In genomic region chr12:52502161-52502560, GRCm38 (mm10) we compare ENCODE assay signal across 17 mouse cellular contexts. TPM values are rescaled to one million over a fixed set of nuclear protein-coding genes. Genes with fewer than 3 reads are reported as not detected.
A peak's percentile ranks its signal among the peaks of the same experiment; 100 is the strongest.
DNase-seq lines count a peak whose midpoint lies in the region; ATAC-seq and TF ChIP-seq lines count a peak whose summit lies in the region.
"Had no signal": no experiment of that assay in that cellular context is flagged by ENCODE, and none has a peak within 500 bp of the region (broad histone marks: within the 10 kb centered on the region; RNA-seq: fewer than 3 reads in every experiment).

No protein-coding gene starts in this region.

- no peak overlapping the region for H3K4me3 ChIP-seq in forebrain, embryonic 12.5 days (replicated peaks)
- no peak overlapping the region for H3K4me3 ChIP-seq in forebrain, embryonic 15.5 days
- no peak overlapping the region for H3K4me3 ChIP-seq in intestine, embryonic 14.5 days (ENCODE audit: low read depth, low read length)
- H3K4me3 ChIP-seq in intestine, embryonic 16.5 days (ENCODE audit: low read length) = no peak overlapping the region
- H3K4me3 ChIP-seq in CH12.LX (replicated peaks in 1 of 3; ENCODE audit: low read depth in 2 of 3, low read length in 2 of 3, poor library complexity in 1 of 3) = peak overlapping the region in 1 of 3 experiments; percentile 45

- no peak overlapping the region for H3K9ac ChIP-seq in forebrain, embryonic 12.5 days
- H3K9ac ChIP-seq in forebrain, embryonic 15.5 days (replicated peaks) = no peak overlapping the region
- H3K9ac ChIP-seq in intestine, embryonic 14.5 days (ENCODE audit: low read length) = no peak overlapping the region
- H3K9ac ChIP-seq in intestine, embryonic 16.5 days (ENCODE audit: low read depth, low read length) = no peak overlapping the region
- no peak overlapping the region for H3K9ac ChIP-seq in CH12.LX (ENCODE audit: insufficient read depth, low read depth)

- H3K9me3 ChIP-seq in forebrain, embryonic 12.5 days = no peaks in the 10 kb centered on the region
- H3K9me3 ChIP-seq in forebrain, embryonic 15.5 days = no peaks in the 10 kb centered on the region
- no peaks in the 10 kb centered on the region for H3K9me3 ChIP-seq in intestine, embryonic 14.5 days (ENCODE audit: control insufficient read depth, low read length)
- H3K9me3 ChIP-seq in intestine, embryonic 16.5 days (ENCODE audit: control insufficient read depth, low read length) = no peaks in the 10 kb centered on the region
- H3K9me3 ChIP-seq in CH12.LX (replicated peaks; ENCODE audit: low read length) = no peaks in the 10 kb centered on the region
- H3K9me3 ChIP-seq: forebrain, embryonic 13.5 days; hindbrain, embryonic 12.5 days; limb, embryonic 13.5 days; neural tube, embryonic 15.5 days had no signal

- no peaks in the 10 kb centered on the region for H3K36me3 ChIP-seq in forebrain, embryonic 12.5 days (replicated peaks)
- no peaks in the 10 kb centered on the region for H3K36me3 ChIP-seq in forebrain, embryonic 15.5 days
- H3K36me3 ChIP-seq in intestine, embryonic 14.5 days (ENCODE audit: control insufficient read depth, insufficient read depth, low read length) = no peaks in the 10 kb centered on the region
- H3K36me3 ChIP-seq in intestine, embryonic 16.5 days (ENCODE audit: control insufficient read depth, insufficient read depth, low read length) = no peaks in the 10 kb centered on the region
- no peaks in the 10 kb centered on the region for H3K36me3 ChIP-seq in CH12.LX (replicated peaks in 1 of 2; ENCODE audit: control insufficient read depth in 1 of 2, insufficient read depth in 1 of 2, low read length in 1 of 2)
- H3K36me3 ChIP-seq: hindbrain, embryonic 12.5 days; limb, embryonic 13.5 days; neural tube, embryonic 15.5 days had no signal

- peaks cover 14% of the 10 kb centered on the region for H3K4me1 ChIP-seq in forebrain, embryonic 12.5 days
- peaks cover 20% of the 10 kb centered on the region for H3K4me1 ChIP-seq in forebrain, embryonic 15.5 days
- peaks cover 9% of the 10 kb centered on the region for H3K4me1 ChIP-seq in intestine, embryonic 14.5 days (replicated peaks; ENCODE audit: control insufficient read depth, insufficient read depth, low read length)
- H3K4me1 ChIP-seq in intestine, embryonic 16.5 days (ENCODE audit: control insufficient read depth, insufficient read depth, low read length) = 0 out of 2 replicates have a peak, but pooled peaks cover 2% of the 10 kb centered on the region
- H3K4me1 ChIP-seq in CH12.LX (ENCODE audit: control insufficient read depth in 1 of 2, insufficient read depth in 2 of 2) = peaks cover 0 to 15% of the 10 kb centered on the region in 2 experiments; a peak in 2 of 4 replicates

- ATAC-seq in forebrain, embryonic 12.5 days (ENCODE audit: low FRiP score) = no peak
- no peak for ATAC-seq in forebrain, embryonic 15.5 days (replicated peaks)
- ATAC-seq in intestine, embryonic 14.5 days (replicated peaks; ENCODE audit: low FRiP score, low TSS enrichment, low read depth) = no peak
- no peak for ATAC-seq in intestine, embryonic 16.5 days
- ATAC-seq: forebrain, embryonic 13.5 days had no signal

- peak overlapping the region; percentile 74; the same call in 1 of the 2 replicates for H3K4me2 ChIP-seq in forebrain, embryonic 12.5 days
- no peak overlapping the region for H3K4me2 ChIP-seq in forebrain, embryonic 15.5 days (replicated peaks)
- peak overlapping the region; percentile 51; the same call in 1 of the 2 replicates for H3K4me2 ChIP-seq in intestine, embryonic 14.5 days (ENCODE audit: low read length)
- no peak overlapping the region for H3K4me2 ChIP-seq in intestine, embryonic 16.5 days (ENCODE audit: low read depth, low read length)
- H3K4me2 ChIP-seq in CH12.LX (ENCODE audit: insufficient read depth, low read depth, poor library complexity, severe bottlenecking) = peak overlapping the region; percentile 82; the same call in 1 of the 2 replicates

- no peak for TF ChIP-seq RAD21 in CH12.LX (IDR thresholded peaks at IDR 0.05; ENCODE audit: low read depth, low read length)

- no peak overlapping the region for H3K27ac ChIP-seq in forebrain, embryonic 12.5 days
- no peak overlapping the region for H3K27ac ChIP-seq in forebrain, embryonic 15.5 days (replicated peaks)
- no peak overlapping the region for H3K27ac ChIP-seq in intestine, embryonic 14.5 days (ENCODE audit: low read depth)
- no peak overlapping the region for H3K27ac ChIP-seq in intestine, embryonic 16.5 days (ENCODE audit: low read length)
- no peak overlapping the region for H3K27ac ChIP-seq in CH12.LX (ENCODE audit: insufficient read depth, low read depth)

- no peaks in the 10 kb centered on the region for H3K27me3 ChIP-seq in forebrain, embryonic 12.5 days
- H3K27me3 ChIP-seq in forebrain, embryonic 15.5 days = no peaks in the 10 kb centered on the region
- no peaks in the 10 kb centered on the region for H3K27me3 ChIP-seq in intestine, embryonic 14.5 days (replicated peaks; ENCODE audit: control insufficient read depth, insufficient read depth, low read length)
- H3K27me3 ChIP-seq in intestine, embryonic 16.5 days (replicated peaks; ENCODE audit: control insufficient read depth, insufficient read depth, low read length) = no peaks in the 10 kb centered on the region
- no peaks in the 10 kb centered on the region for H3K27me3 ChIP-seq in CH12.LX (replicated peaks)
- H3K27me3 ChIP-seq: forebrain, embryonic 13.5 days; hindbrain, embryonic 12.5 days; limb, embryonic 13.5 days; neural tube, embryonic 15.5 days had no signal

- WGBS in forebrain, embryonic 12.5 days = 66% methylated on average over 3 of the region's 3 CpGs
- 48% methylated on average over 3 of the region's 3 CpGs for WGBS in forebrain, embryonic 15.5 days
- WGBS in intestine, embryonic 14.5 days = 62% methylated on average over 3 of the region's 3 CpGs
- WGBS in intestine, embryonic 16.5 days = 68% methylated on average over 3 of the region's 3 CpGs

- dilution Hi-C loops in CH12.LX (cut with MboI; ENCODE audit: extremely low pct_ligation_motif_present, extremely low pct_unique_long_range_greater_than_20kb, low sequenced_read_pairs) = no loop called here

- no peak for TF ChIP-seq POLR2A in CH12.LX (IDR thresholded peaks at IDR 0.05; ENCODE audit: low read depth, low read length)

- DNase-seq in intestine, embryonic 14.5 days (ENCODE audit: low spot score) = no peak
- DNase-seq in CH12.LX (ENCODE audit: extremely low read depth) = peak; percentile 34
- DNase-seq in induced T-regulatory cell, adult 2 months (ENCODE audit: low read depth) = peak; percentile 18
- no peak for DNase-seq in ovary, postnatal 10 days (ENCODE audit: low spot score)
- DNase-seq in right cerebral cortex, postnatal 10 days (ENCODE audit: low spot score in 2 of 2) = no peak
- DNase-seq: adrenal gland, adult 2 months; cerebellum, adult 11-12 months; kidney, adult 8-10 months; retina, postnatal 1 day; thymus, postnatal 14 days had no signal

- in situ Hi-C loops in CH12.LX (cut with MboI; ENCODE audit: low pct_ligation_motif_present, low pct_unique_long_range_greater_than_20kb, low sequenced_read_pairs) = loop anchor here (5.0 kb wide), 1 partner anchor 120 kb away; no protein-coding TSS in a partner anchor

- H3K79me2 ChIP-seq in CH12.LX (replicated peaks; ENCODE audit: control insufficient read depth, extremely low read depth, insufficient read depth, poor library complexity, severe bottlenecking) = peaks cover 7% of the 10 kb centered on the region; the same call in 1 of the 2 replicates

- no peak for TF ChIP-seq CTCF in CH12.LX (conservative IDR thresholded peaks at IDR 0.05 in 1 of 2, IDR thresholded peaks at IDR 0.05 in 1 of 2; ENCODE audit: low read depth in 2 of 2, low read length in 2 of 2)

- no peak for TF ChIP-seq EP300 in CH12.LX (IDR thresholded peaks at IDR 0.05; ENCODE audit: low read length)

TF ChIP-seq in CH12.LX, 34 proteins besides CTCF, POLR2A, EP300 and RAD21:
- TF ChIP-seq ZC3H11A (IDR thresholded peaks at IDR 0.05; ENCODE audit: low read depth, low read length) (no peak), ZNF384 (IDR thresholded peaks at IDR 0.05; ENCODE audit: low read depth, low read length) (peak; percentile 17; the same call in 1 of the 2 replicates)
TF ChIP-seq in CH12.LX: peak in this region for 1.

RNA-seq across cellular contexts. Expression of gene Arhgap5, which starts 1.6 kb away (rescaled TPM):
- polyA plus RNA-seq in forebrain, embryonic 12.5 days (2016; fragmentation: Nextera tagmentation; extraction: Ambion mirVana) = 63.9 and 64.7 TPM in 2 replicates
- polyA plus RNA-seq in forebrain, embryonic 15.5 days (2015; fragmentation: Nextera tagmentation; extraction: Ambion mirVana) = 37.1 and 37.2 TPM in 2 replicates
- polyA plus RNA-seq in intestine, embryonic 14.5 days (2014; fragmentation: Nextera tagmentation; extraction: Ambion mirVana) = 42.3 and 49.6 TPM in 2 replicates
- 26.3 and 27.0 TPM in 2 replicates for polyA plus RNA-seq in intestine, embryonic 16.5 days (2015; fragmentation: Nextera tagmentation; extraction: Ambion mirVana)
- total RNA-seq in CH12.LX (2012; rRNA removed) (12.0 and 13.0 TPM in 2 replicates), CH12.LX (2014; rRNA removed) (42.7 and 45.5 TPM in 2 replicates)
- polyA plus RNA-seq in CH12.LX (2012; ENCODE audit: insufficient read length, low read depth) = 11.1 and 13.0 TPM in 2 replicates

Comparison
In these comparisons a context has a peak if more than half of its experiments do, and no peak if none do; other contexts are left out.
1. H3K4me2 ChIP-seq: peak in forebrain, embryonic 12.5 days (single experiment), intestine, embryonic 14.5 days (single experiment) and CH12.LX (single experiment); none in forebrain, embryonic 15.5 days (single experiment) and intestine, embryonic 16.5 days (single experiment).
2. DNase-seq: peak in CH12.LX (single experiment) and induced T-regulatory cell, adult 2 months (single experiment); none in intestine, embryonic 14.5 days (single experiment), ovary, postnatal 10 days (single experiment) and right cerebral cortex, postnatal 10 days (0 of 2).